Mouse (Mus musculus) ovary, adult 18-20 months (tissue): ENCODE measurements at regions not wholly inside any gene's neighbourhood (a gene's known extent, or its start where the extent isn't known, plus 50 kb on each side); places are given as distances from the start of the nearest gene placed in this dataset.

Experiments
- DNase-seq: peaks from one replicate; pipeline ENCODE4 v3.0.0; 2022; ENCODE audit warnings: low spot score, mixed read lengths

GRCm38 (mm10) chr4:39508866-39509265 lies 58.8 kb downstream of the 1700009N14Rik start:
- no peak for DNase-seq

- DNase-seq = no peak
Measured at GRCm38 (mm10) chr4:39527492-39527891, 77.4 kb downstream of the 1700009N14Rik start.

GRCm38 (mm10) chr4:39528661-39529060 lies 78.6 kb downstream of the 1700009N14Rik start:
- DNase-seq = no peak

DNA sequence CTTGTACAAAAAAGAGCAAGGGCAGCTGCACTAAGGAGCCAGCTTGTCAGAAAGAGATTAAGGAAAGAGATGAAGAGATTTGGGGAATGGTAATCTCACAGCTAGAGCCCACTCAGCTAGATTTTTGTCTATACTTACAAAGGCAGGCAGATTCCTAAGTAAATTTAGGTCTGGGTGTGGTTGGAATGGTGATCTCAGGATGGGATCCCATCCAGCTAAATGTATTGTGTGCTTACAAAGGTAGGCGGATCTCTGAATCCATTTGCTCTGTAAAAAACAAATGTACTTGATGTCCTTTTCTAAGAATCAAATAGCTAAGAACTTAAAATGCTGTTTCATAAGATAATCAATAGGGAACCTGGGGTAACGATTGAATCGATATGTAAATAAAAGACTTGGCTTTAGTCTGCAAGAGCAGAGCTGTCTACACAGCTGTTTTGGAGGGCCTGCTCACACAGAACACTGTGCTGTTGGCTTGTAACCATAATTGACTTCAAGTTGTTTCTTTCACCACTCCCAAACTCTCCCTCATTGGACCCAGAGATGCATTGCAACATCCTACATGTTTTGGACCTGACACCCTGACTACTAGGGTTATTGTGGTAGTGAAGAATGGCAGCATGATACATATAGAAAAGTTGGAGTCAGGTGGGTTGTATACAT lies 106.1 kb downstream of the 1700009N14Rik start:
- no peak for DNase-seq

GRCm38 (mm10) chr4:39597426-39597825 lies 147.3 kb downstream of the 1700009N14Rik start:
- no peak for DNase-seq

DNA sequence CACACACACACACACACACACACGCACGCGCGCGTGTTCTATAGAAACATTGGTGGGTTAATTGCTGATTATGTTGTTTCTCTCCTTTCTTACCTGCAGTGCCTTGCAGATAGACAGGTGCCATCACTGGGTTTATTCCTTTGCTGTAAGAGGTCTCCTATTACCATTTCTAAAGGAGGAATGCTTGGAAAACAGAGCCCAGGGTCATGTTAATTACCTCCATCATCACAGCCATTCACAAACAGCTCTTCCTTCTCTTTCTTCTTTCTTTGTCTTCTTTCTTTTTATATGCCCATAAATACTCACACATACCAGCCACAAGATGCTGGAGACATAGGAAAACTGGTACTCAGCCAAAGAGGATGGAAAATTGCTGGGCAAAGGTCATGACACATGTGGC lies 155.0 kb downstream of the 1700009N14Rik start:
- DNase-seq = no peak

- no peak for DNase-seq
Measured at GRCm38 (mm10) chr4:39644136-39644535, 194.0 kb downstream of the 1700009N14Rik start.

DNA sequence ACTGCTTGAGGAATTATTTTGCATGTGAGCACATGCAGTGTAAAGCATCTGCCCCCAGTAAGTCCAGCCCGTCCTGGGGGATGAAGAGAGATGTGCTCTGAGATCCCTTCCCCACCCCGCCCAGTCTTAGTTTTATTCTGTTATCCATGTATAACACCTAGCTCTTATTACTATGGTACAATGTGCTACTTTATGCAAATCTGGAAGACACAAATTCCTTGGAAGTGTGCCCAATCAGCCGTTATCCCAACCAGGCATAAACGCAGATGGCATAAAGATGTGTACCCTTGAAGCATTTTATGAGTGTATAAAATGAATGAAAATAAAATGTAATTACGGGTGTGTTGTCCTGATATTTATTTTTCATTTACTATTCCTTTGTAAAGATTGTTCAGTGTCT lies 194.8 kb downstream of the 1700009N14Rik start:
- DNase-seq = no peak

DNA sequence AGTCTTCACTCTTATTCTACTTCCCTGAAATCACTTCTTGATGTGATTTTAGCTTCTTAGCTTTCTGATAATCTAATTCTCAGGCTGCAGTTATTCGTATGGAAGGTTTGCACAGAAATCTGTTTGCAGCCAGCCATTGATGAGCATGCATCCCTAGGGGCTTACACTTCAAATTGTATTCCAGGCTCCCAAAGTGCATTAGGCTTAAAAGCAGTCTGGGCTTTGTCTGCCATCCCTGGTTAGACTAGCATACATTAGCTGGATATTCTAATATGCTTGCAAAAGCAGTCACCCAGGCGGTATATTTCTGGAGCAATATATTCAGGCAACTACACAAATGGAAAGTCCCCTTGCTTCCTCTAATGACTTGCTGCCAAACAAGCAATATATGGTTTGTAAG lies 210.4 kb downstream of the 1700009N14Rik start:
- DNase-seq = no peak

- no peak for DNase-seq
Measured at GRCm38 (mm10) chr4:39672609-39673008, 222.5 kb downstream of the 1700009N14Rik start.

DNA sequence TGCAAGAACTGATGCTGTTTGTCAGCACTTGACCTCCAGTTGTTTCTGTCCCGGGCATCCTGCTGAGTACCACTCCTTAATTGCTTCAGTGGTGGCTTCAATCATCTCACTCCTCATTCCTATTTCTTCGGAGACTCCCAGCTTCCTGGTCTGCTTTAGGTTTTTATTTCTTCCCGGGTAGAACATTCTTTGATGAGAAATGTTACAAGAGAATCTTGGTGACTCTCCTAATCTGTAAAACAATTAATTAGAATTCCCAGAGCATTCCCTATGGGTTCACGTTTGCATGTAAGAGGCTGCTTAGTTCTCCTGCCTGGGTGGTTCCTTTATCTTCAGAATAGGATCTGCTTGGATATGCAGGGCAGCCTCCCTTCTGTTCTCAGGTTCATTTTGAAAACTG lies 245.1 kb downstream of the 1700009N14Rik start:
- DNase-seq = no peak

- DNase-seq = peak; percentile 33
Measured at GRCm38 (mm10) chr4:39697565-39697964, 247.5 kb downstream of the 1700009N14Rik start.

DNA sequence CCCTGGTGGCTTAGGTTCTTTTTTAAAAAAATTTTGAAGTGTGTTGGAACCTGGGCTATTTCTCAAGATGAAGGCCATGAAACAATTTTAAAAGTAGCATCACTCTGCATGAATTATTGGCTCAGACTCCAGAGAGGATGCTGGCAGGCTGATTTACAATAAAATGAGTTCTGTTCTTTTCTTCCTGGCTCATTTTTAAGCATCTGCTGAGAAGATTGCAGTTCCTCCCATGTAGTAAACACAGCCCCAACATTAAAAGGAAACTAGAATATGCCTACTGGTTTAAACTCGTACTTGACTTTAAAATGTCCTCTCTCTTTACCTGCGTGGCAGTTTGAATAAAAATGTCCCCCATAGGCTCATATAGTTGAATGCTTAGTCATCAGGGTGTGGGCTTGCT lies 249.3 kb downstream of the 1700009N14Rik start:
- DNase-seq = no peak

- DNase-seq = no peak
Measured at GRCm38 (mm10) chr4:39717477-39717876, 267.4 kb downstream of the 1700009N14Rik start.

- no peak for DNase-seq
Measured at GRCm38 (mm10) chr4:39718691-39719090, 268.6 kb downstream of the 1700009N14Rik start.

- DNase-seq = no peak
Measured at GRCm38 (mm10) chr4:39719951-39720350, 269.9 kb downstream of the 1700009N14Rik start.

DNA sequence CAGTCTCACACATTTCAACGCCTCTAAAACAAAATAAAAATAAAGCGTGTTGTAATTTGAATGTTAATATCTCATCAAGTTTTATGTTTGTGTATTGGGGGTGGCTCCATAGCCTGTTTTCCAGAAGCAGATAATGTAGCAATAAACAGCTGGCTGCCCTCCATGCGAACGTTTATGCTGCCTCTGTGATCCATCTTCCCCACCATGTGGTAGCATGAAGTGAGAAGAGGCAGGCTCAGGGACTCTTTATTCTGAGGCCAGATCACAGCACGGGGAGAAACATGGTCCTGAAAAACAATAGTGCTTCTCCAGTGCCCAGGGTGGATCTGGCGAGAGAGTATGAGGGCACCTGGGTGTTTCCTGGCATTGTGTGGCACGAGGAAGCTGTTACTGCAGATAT lies 271.4 kb downstream of the 1700009N14Rik start:
- DNase-seq = no peak

DNA sequence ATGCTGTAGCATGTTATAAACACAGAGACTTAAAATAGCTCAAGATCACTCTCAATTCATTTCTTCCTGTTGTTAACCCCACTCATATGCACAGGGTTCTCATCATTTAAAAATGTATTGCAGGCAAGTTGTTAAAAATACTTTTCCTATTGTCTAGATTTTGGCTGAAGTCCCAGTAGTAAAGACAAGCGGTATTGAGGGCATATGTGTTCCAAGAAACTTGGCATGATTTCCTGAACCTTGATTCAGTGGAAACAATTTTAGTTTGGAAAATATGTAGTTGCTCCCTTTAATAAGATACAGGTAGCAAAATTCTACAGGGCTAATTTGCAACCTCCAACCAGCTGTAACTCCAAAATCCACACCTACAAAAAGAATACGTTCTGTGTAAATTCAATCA lies 315.5 kb downstream of the 1700009N14Rik start:
- no peak for DNase-seq

- no peak for DNase-seq
Measured at GRCm38 (mm10) chr4:39791096-39791495, 341.0 kb downstream of the 1700009N14Rik start.

DNA sequence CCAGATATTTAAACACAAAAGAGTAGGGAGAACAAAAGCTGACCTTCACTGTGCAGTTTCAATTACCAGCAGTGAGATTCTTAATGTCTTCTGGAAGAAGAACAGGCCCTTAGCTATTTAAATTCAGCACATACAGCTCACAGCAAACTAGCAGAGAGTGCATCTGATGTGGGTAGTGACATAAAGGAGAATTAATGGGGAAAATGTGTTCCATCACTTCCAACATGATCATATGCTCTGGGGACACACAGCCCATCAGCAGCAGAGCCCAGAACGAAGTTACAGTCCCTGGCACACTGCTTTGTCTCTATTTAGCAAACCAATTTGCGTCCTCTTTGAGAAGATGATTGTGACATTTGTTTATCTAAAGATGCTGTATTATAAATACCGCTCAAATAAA lies 332.9 kb upstream of the Aco1 start:
- DNase-seq = no peak

GRCm38 (mm10) chr4:39812766-39813165 lies 330.1 kb upstream of the Aco1 start:
- no peak for DNase-seq

- DNase-seq = no peak
Measured at GRCm38 (mm10) chr4:39815620-39816019, 327.3 kb upstream of the Aco1 start.

GRCm38 (mm10) chr4:39817675-39818074 lies 325.2 kb upstream of the Aco1 start:
- no peak for DNase-seq

- no peak for DNase-seq
Measured at GRCm38 (mm10) chr4:39833634-39834033, 309.2 kb upstream of the Aco1 start.
